ENCODE assay signal across 17 mouse cellular contexts in genomic region chr15:86794716-86795115, GRCm38 (mm10).
"Had no signal": no experiment of that assay in that cellular context is flagged by ENCODE, and none has a peak within 500 bp of the region (broad histone marks: within the 10 kb centered on the region; RNA-seq: fewer than 3 reads in every experiment).

No protein-coding gene starts in this region.

- H3K4me2 ChIP-seq: limb, embryonic 12.5 days; liver, embryonic 13.5 days; lung, embryonic 15.5 days; midbrain, embryonic 12.5 days had no signal

- H3K27me3 ChIP-seq: limb, embryonic 12.5 days; liver, embryonic 13.5 days; lung, embryonic 15.5 days; megakaryocyte, embryonic 14.5 days; midbrain, embryonic 12.5 days had no signal

- DNase-seq: kidney, adult 8-10 months; kidney, postnatal 25 days; liver; liver, embryonic 13.5 days; liver, postnatal 0 days; lung, postnatal 14 days; right cerebral cortex, postnatal 4 days; spleen, adult 18-20 months; thymus, adult 18-20 months; thymus, postnatal 14 days had no signal

- H3K9ac ChIP-seq: limb, embryonic 12.5 days; liver, embryonic 13.5 days; liver, postnatal 0 days; lung, embryonic 15.5 days; midbrain, embryonic 12.5 days had no signal

- H3K27ac ChIP-seq: left cerebral cortex, adult 2 months; limb, embryonic 12.5 days; liver, embryonic 13.5 days; lung, embryonic 15.5 days; macrophage; midbrain, embryonic 12.5 days had no signal

- H3K36me3 ChIP-seq: limb, embryonic 12.5 days; liver, embryonic 13.5 days; lung, embryonic 15.5 days; midbrain, embryonic 12.5 days had no signal

- ATAC-seq: intestine, postnatal 0 days; liver, postnatal 0 days had no signal

- H3K4me3 ChIP-seq: left cerebral cortex, adult 2 months; limb, embryonic 12.5 days; liver, embryonic 13.5 days; lung, embryonic 15.5 days; megakaryocyte, embryonic 14.5 days; midbrain, embryonic 12.5 days had no signal

- H3K4me1 ChIP-seq: liver, embryonic 13.5 days; lung, embryonic 15.5 days; megakaryocyte, embryonic 14.5 days; midbrain, embryonic 12.5 days had no signal

- H3K9me3 ChIP-seq: limb, embryonic 12.5 days; lung, embryonic 15.5 days; midbrain, embryonic 12.5 days had no signal
